Mouse (Mus musculus) hematopoietic multipotent progenitor cell, adult 10-12 weeks (in vitro differentiated cells): ENCODE results near the gene Tpbgl. TPM values are rescaled to one million over a fixed set of nuclear protein-coding genes. Genes with fewer than 3 reads are reported as not detected.

Experiments
- polyA plus RNA-seq: library from polyadenylated mRNA; stranded (reverse); fragments of >175 nt; gene quantifications from 2 replicates; pipeline ENCODE4 v1.2.3, GENCODE M21; 2012; ENCODE audit warnings: low replicate concordance

Gene Tpbgl
- polyA plus RNA-seq: 5.1 and 10.2 TPM in 2 replicates

GRCm38 (mm10) chr7:99626376-99627270, at the start of gene Tpbgl:
Gene Tpbgl (minus strand): TSS chr7:99627103.

Other genes starting within 250 kb of the Tpbgl start
- 11.4 and 29.5 TPM in 2 replicates for gene Gdpd5, start 245.7 kb downstream of the Tpbgl start, polyA plus RNA-seq
- gene Klhl35, start 161.1 kb downstream of the Tpbgl start, polyA plus RNA-seq: 0.26 and 0.65 TPM in 2 replicates
- 51.6 and 486 TPM in 2 replicates for gene Rps3, start 143.4 kb downstream of the Tpbgl start, polyA plus RNA-seq
- gene Arrb1, start 91.6 kb downstream of the Tpbgl start, polyA plus RNA-seq: 18.3 and 74.9 TPM in 2 replicates
- 2.0 and 19.5 TPM in 2 replicates for gene Slco2b1, start 84.2 kb upstream of the Tpbgl start, polyA plus RNA-seq
- gene Olfr520, start 103.2 kb upstream of the Tpbgl start, polyA plus RNA-seq: 0.15 TPM in 1 of 2 replicates, not detected in the other
- gene Olfr521, start 136.4 kb upstream of the Tpbgl start, polyA plus RNA-seq: not detected in 2 replicates
- 2.0 and 3.5 TPM in 2 replicates for gene Neu3, start 201.3 kb upstream of the Tpbgl start, polyA plus RNA-seq
- 0.06 and 0.12 TPM in 2 replicates for gene Xrra1, start 232.0 kb upstream of the Tpbgl start, polyA plus RNA-seq
- gene Spcs2, start 236.4 kb upstream of the Tpbgl start, polyA plus RNA-seq: 52.8 and 100 TPM in 2 replicates